Mouse (Mus musculus): Measurements from ENCODE around the gene Ctrb1. TPM values are rescaled to one million over a fixed set of nuclear protein-coding genes. Genes with fewer than 3 reads are reported as not detected.
"Not testable (repeated sequence)": the region's sequence is repeated elsewhere in the genome, so short reads cannot be mapped to it uniquely, and the experiment has no call there.

Gene Ctrb1
- polyA plus RNA-seq, 1 experiment from 2014 or later = not detected

GRCm38 (mm10) chr8:111666751-111667150 is 24.1 kb downstream of the Ctrb1 start:
- Histone ChIP-seq H3K27me3 (no peaks in the 10 kb centered on the region), H3K4me3 (replicated peaks) (no peak overlapping the region), H3K36me3 (replicated peaks) (peaks cover 42% of the 10 kb centered on the region), H3K9me3 (no peaks in the 10 kb centered on the region), H3K4me1 (no peaks in the 10 kb centered on the region), H3K9ac (no peak overlapping the region), H3K4me2 (no peak overlapping the region), H3K27ac (no peak overlapping the region)
- no peak for ATAC-seq (ENCODE audit: low FRiP score)
- 92% methylated on average over 2 of the region's 2 CpGs for WGBS

- no peak for ATAC-seq (ENCODE audit: low FRiP score)
Measured at GRCm38 (mm10) chr8:111662473-111662872, 28.3 kb downstream of the Ctrb1 start.

DNA sequence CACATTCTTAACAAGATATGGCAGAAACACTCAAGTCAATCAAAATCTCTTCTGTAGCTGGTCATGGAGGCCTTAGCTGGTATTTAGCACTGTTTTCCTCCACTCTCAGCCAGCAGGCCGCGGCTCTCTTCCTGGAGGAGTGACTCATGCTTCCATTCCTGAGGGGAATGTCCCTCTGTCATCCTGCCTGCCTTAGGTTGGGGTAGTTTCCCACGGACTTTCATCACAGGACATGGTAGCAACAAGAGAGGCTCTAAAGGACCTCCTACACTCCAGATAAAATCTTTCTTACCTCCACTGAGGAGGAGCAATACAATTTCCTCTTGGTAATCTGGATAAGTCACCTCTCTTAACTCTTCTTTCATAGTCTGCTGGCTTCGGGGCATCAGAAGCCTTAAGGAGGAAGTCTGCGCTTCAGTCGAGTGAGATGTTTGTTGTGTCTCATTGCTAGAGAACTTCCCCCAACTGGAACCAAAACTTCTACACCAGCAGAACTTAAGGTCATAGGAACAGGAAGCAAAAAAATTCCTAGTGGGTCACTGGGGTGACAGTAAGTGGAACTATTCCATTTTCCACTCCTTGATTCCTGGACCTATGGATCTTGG is 31.9 kb downstream of the Ctrb1 start:
- no peak overlapping the region for H3K4me3 ChIP-seq (replicated peaks)
- H3K27me3 ChIP-seq = no peaks in the 10 kb centered on the region
- H3K36me3 ChIP-seq (replicated peaks) = peaks cover 17% of the 10 kb centered on the region; the same call in 1 of the 2 replicates
- 92% methylated on average over 6 of the region's 6 CpGs for WGBS
- H3K4me1 ChIP-seq = peaks cover 8% of the 10 kb centered on the region
- H3K27ac ChIP-seq = no peak overlapping the region
- no peak overlapping the region for H3K9ac ChIP-seq
- no peaks in the 10 kb centered on the region for H3K9me3 ChIP-seq
- ATAC-seq (ENCODE audit: low FRiP score) = no peak
- no peak overlapping the region for H3K4me2 ChIP-seq

More at GRCm38 (mm10) chr8:111662473-111662872, 28.3 kb downstream of the Ctrb1 start:
- Histone ChIP-seq H3K27ac (no peak overlapping the region), H3K4me2 (no peak overlapping the region), H3K4me3 (replicated peaks) (no peak overlapping the region), H3K27me3 (no peaks in the 10 kb centered on the region), H3K4me1 (peaks cover 2% of the 10 kb centered on the region), H3K9me3 (no peaks in the 10 kb centered on the region), H3K36me3 (replicated peaks) (peaks cover 26% of the 10 kb centered on the region), H3K9ac (no peak overlapping the region)
- WGBS = 85% methylated on average over 3 of the region's 3 CpGs

- H3K9ac ChIP-seq = no peak overlapping the region
- H3K36me3 ChIP-seq (replicated peaks) = peaks cover 17% of the 10 kb centered on the region; the same call in 1 of the 2 replicates
- H3K27ac ChIP-seq = no peak overlapping the region
- H3K4me1 ChIP-seq = peaks cover 8% of the 10 kb centered on the region
- no peaks in the 10 kb centered on the region for H3K9me3 ChIP-seq
- H3K4me3 ChIP-seq (replicated peaks) = no peak overlapping the region
- no peaks in the 10 kb centered on the region for H3K27me3 ChIP-seq
- 13% methylated on average over 1 of the region's 1 CpGs for WGBS
- ATAC-seq (ENCODE audit: low FRiP score) = no peak
- H3K4me2 ChIP-seq = no peak overlapping the region
Measured at GRCm38 (mm10) chr8:111657312-111657854, 33.4 kb downstream of the Ctrb1 start.

GRCm38 (mm10) chr8:111653524-111653923 is 37.3 kb downstream of the Ctrb1 start:
- WGBS = 99% methylated on average over 2 of the region's 2 CpGs
- no peak overlapping the region for H3K4me2 ChIP-seq
- no peak overlapping the region for H3K9ac ChIP-seq
- peaks cover 15% of the 10 kb centered on the region for H3K4me1 ChIP-seq
- no peaks in the 10 kb centered on the region for H3K9me3 ChIP-seq
- H3K27me3 ChIP-seq = no peaks in the 10 kb centered on the region
- ATAC-seq (ENCODE audit: low FRiP score) = no peak
- no peak overlapping the region for H3K4me3 ChIP-seq (replicated peaks)
- H3K36me3 ChIP-seq (replicated peaks) = no peaks in the 10 kb centered on the region
- no peak overlapping the region for H3K27ac ChIP-seq

- no peak overlapping the region for H3K27ac ChIP-seq
Measured at GRCm38 (mm10) chr8:111650651-111651050, 40.2 kb downstream of the Ctrb1 start.

DNA sequence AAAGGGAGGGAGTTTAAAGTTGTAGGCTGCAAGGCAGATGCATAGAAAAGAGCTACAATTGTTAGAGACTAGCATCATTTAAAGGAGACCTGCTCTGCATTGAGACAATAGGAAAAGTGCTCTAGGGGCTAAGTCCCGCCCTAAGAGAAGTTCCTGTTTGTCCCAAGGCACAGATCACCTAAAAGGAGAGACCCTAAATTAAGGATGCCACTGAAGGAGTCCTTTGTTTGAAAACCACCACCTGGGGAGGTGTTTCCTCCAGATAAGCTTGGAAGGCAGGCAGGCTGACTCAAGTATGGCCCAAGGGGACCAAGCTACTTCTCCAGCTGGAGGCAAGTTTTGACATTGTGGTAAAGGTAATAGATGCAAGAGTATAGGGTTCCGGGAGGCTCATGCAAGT is 42.0 kb downstream of the Ctrb1 start:
- Histone ChIP-seq H3K4me3 (replicated peaks) (no peak overlapping the region), H3K4me1 (peaks cover 14% of the 10 kb centered on the region), H3K4me2 (no peak overlapping the region), H3K36me3 (replicated peaks) (peaks cover 3% of the 10 kb centered on the region; the same call in 1 of the 2 replicates), H3K9ac (no peak overlapping the region), H3K9me3 (no peaks in the 10 kb centered on the region), H3K27me3 (no peaks in the 10 kb centered on the region), H3K27ac (no peak overlapping the region)
- ATAC-seq (ENCODE audit: low FRiP score) = no peak
- WGBS = 58% methylated on average over 2 of the region's 2 CpGs

More at GRCm38 (mm10) chr8:111650651-111651050, 40.2 kb downstream of the Ctrb1 start:
- peaks cover 12% of the 10 kb centered on the region for H3K4me1 ChIP-seq
- H3K4me2 ChIP-seq = no peak overlapping the region
- no peaks in the 10 kb centered on the region for H3K9me3 ChIP-seq
- no peaks in the 10 kb centered on the region for H3K27me3 ChIP-seq
- WGBS = 58% methylated on average over 3 of the region's 3 CpGs
- no peak overlapping the region for H3K9ac ChIP-seq
- H3K36me3 ChIP-seq (replicated peaks) = peaks cover 3% of the 10 kb centered on the region; the same call in 1 of the 2 replicates
- H3K4me3 ChIP-seq (replicated peaks) = no peak overlapping the region
- ATAC-seq (ENCODE audit: low FRiP score) = no peak

DNA sequence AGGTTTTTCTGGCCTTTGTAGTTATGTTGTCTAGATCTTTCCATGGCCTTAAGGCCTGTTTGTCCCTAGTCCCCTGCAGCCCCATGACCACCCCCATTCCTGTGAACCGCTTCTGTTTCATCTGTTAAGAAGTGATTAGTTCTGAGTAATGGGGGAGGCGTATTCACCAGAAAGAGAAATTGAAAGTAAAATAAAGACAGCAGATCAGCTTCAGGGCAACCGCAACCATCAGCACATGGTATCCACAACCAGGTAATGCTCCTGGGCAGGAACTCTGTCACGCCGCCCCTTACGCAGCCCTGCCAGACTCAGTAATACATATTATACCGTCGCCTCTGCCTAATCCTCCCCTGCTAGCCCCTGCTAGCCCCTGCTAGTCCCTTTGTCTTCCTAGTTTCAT is 45.1 kb downstream of the Ctrb1 start:
- Histone ChIP-seq H3K27ac (no peak overlapping the region), H3K4me2 (no peak overlapping the region), H3K4me1 (peaks cover 20% of the 10 kb centered on the region), H3K4me3 (replicated peaks) (no peak overlapping the region), H3K27me3 (no peaks in the 10 kb centered on the region), H3K9ac (no peak overlapping the region), H3K36me3 (replicated peaks) (peaks cover 3% of the 10 kb centered on the region; the same call in 1 of the 2 replicates), H3K9me3 (no peaks in the 10 kb centered on the region)
- WGBS = over 99% methylated on average over 8 of the region's 8 CpGs
- no peak for ATAC-seq (ENCODE audit: low FRiP score)

- not testable (repeated sequence) for H3K27me3 ChIP-seq; H3K9me3 ChIP-seq; H3K36me3 ChIP-seq (replicated peaks); ATAC-seq (ENCODE audit: low FRiP score)
- peak overlapping the region; percentile 84; the same call in 1 of the 2 replicates for H3K9ac ChIP-seq
- H3K27ac ChIP-seq = peak overlapping the region; percentile 56; the same call in 1 of the 2 replicates
- peaks cover 13% of the 10 kb centered on the region for H3K4me1 ChIP-seq
- peak overlapping the region; percentile 81 for H3K4me3 ChIP-seq (replicated peaks)
- peak overlapping the region; percentile 59 for H3K4me2 ChIP-seq
- WGBS = 74% methylated on average over 12 of the region's 12 CpGs
Measured at GRCm38 (mm10) chr8:111644286-111645051, 46.3 kb downstream of the Ctrb1 start.

- ATAC-seq (ENCODE audit: low FRiP score) = peak; percentile 98
- H3K9ac ChIP-seq = peak within 1 kb of the TSS; percentile 84
- H3K4me2 ChIP-seq = peak within 1 kb of the TSS; percentile 59
- no peaks in the 10 kb centered on the region for H3K27me3 ChIP-seq
- H3K36me3 ChIP-seq (replicated peaks) = peaks cover 3% of the 10 kb centered on the region; the same call in 1 of the 2 replicates
- H3K9me3 ChIP-seq = no peaks in the 10 kb centered on the region
- WGBS = under 1% methylated on average over 75 of the region's 75 CpGs
- H3K27ac ChIP-seq = peak within 1 kb of the TSS; percentile 91
- peak within 1 kb of the TSS; percentile 81 for H3K4me3 ChIP-seq (replicated peaks)
- H3K4me1 ChIP-seq = peaks cover 12% of the 10 kb centered on the region
Measured at GRCm38 (mm10) chr8:111643264-111644141, 47.3 kb downstream of the Ctrb1 start, which contains the start of gene Zfp1. Gene Zfp1, plus strand, starts transcription at chr8:111643401.

- Histone ChIP-seq H3K27ac (peak overlapping the region; percentile 91), H3K9ac (peak overlapping the region; percentile 84), H3K9me3 (no peaks in the 10 kb centered on the region), H3K36me3 (replicated peaks) (peaks cover 3% of the 10 kb centered on the region; the same call in 1 of the 2 replicates), H3K4me2 (peak overlapping the region; percentile 59), H3K4me3 (replicated peaks) (peak overlapping the region; percentile 81), H3K27me3 (no peaks in the 10 kb centered on the region), H3K4me1 (peaks cover 8% of the 10 kb centered on the region)
- WGBS = 16% methylated on average over 5 of the region's 5 CpGs
- peak; percentile 0; the same call in 1 of the 2 replicates for ATAC-seq (ENCODE audit: low FRiP score)
Measured at GRCm38 (mm10) chr8:111642939-111643263, 47.9 kb downstream of the Ctrb1 start.
